Mouse (Mus musculus) spleen, adult 2 months (tissue): ENCODE measurements around the gene Map4k4.

Experiments
- CTCF ChIP-seq: fragments of 200-500 bp; IDR thresholded peaks from 2 replicates; pipeline ENCODE4 v1.5.1; 2011; ENCODE audit warnings: mild to moderate bottlenecking, inconsistent platforms; ENCODE audit not compliant: insufficient read depth, insufficient read length, insufficient replicate concordance; ENCODE audit errors: extremely low read depth
- POLR2A ChIP-seq: fragments of 200-500 bp; IDR thresholded peaks from 2 replicates; pipeline ENCODE4 v1.6.1; 2011; ENCODE audit warnings: low read depth, low read length, inconsistent platforms

DNA sequence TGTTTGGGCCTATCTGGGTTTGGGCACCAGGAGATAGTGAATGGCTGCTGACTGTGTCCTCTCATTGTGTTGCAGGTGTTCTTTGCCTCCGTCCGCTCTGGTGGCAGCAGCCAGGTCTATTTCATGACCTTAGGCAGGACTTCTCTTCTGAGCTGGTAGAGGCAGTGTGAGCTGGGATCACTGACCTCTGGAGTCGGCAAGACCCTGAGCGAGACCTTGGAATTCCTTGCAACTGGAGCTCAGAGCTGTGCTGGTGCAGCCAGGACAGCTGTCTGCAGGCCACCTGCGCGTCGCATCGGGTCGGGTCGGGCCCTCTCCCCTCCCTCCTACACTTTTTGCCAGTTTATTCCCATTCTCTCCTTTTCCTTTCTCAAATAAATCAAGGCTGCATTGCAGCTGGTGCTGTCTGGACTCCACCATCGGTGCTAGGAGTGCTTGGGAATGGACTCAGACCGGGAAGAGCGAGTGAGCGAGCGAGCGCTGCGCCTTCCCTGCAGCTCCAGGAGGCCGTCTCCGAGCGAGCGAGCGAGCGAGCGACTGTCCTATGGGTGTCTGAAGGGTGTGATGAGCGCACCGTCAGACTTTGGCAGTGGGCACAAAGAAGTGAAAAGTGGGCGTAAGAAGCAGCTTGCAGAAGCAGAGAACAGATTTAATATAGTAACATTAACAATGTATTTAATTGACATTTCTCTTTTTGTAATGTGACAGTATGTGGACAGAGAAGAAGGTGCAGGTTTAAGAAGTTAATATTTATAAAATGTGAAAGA is 124.0 kb downstream of the Map4k4 start:
- TF ChIP-seq CTCF, result no peak
- TF ChIP-seq POLR2A, result no peak
